Mouse (Mus musculus): Measurements from ENCODE around the gene Ssr3.

- TF ChIP-seq GATA1 (IDR thresholded peaks at IDR 0.05; ENCODE audit: borderline replicate concordance, low read length) (no peak), CTCF (IDR thresholded peaks at IDR 0.05; ENCODE audit: low read depth, low read length) (no peak), POLR2AphosphoS5 (IDR thresholded peaks at IDR 0.05; ENCODE audit: insufficient replicate concordance, low read depth, low read length) (no peak)
Observed at GRCm38 (mm10) chr3:65358275-65358674, 34.1 kb downstream of the Ssr3 start.
